Mouse (Mus musculus) gastrocnemius, adult 2 months (tissue): ENCODE measurements around the gene Castor2. TPM values are rescaled to one million over a fixed set of nuclear protein-coding genes. Genes with fewer than 3 reads are reported as not detected.
A peak's percentile ranks its signal among the peaks of the same experiment; 100 is the strongest.

Experiments used
- DNase-seq: peaks from one replicate; pipeline ENCODE4 v3.0.0; 2022
- H3K27ac ChIP-seq: fragments of 200-600 bp; 2 replicates; pipeline ENCODE4 v1.8.1; 2022; ENCODE audit warnings: mild to moderate bottlenecking
- H3K4me3 ChIP-seq: fragments of 200-600 bp; 2 replicates; pipeline ENCODE4 v1.8.1; 2022; ENCODE audit warnings: mild to moderate bottlenecking, moderate library complexity
- CTCF ChIP-seq: fragments of 200-600 bp; IDR thresholded peaks from 2 replicates; pipeline ENCODE4 v1.8.1; 2022; ENCODE audit warnings: antibody characterized with exemption, mild to moderate bottlenecking, moderate library complexity
- intact Hi-C: fragments of 180-260 bp; cut with DNase I; formaldehyde crosslinking; loops from one replicate; pipeline ENCODE4 v1.15.1; 2025
- total RNA-seq, 2 experiments: library from RNA; stranded (reverse); gene quantifications; 2 replicates each; pipeline ENCODE4 v1.2.3; 2021

Castor2 gene
- total RNA-seq, 2 experiments from 2014 or later = 34.8 to 47.1 TPM

DNA sequence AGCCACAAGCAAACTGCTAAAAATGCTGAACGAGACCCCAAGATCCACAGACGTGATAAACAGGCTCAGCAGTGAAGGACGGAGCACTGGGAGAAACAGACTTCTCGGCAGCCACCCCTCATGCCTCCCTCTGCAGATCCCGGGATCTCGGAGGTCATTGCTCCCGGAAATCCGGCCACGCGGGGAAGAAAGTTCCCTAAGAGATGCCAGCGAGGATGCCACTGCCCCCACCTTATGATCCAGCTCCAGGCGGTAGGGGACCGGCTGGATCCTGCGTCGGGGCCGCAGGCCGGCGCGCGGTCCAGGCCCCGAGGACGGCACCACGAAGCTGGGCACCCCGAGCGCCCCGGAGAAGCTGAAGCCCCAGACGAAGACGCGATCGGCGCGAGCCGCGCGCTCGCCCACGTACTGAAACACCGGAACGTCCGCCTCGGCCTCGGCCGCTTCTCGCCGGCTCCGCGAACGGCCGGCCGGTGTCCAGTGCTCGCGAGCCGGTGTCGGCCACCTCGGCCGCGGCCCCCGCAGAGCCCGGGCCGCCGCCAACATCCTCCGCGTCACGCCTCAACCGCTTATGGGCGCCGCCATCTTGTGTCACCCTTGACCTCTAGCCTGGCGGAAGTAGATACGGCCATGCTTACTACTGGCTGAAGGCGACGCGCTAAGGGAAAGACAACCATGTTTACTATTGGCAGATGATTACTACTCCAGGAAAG lies 76.8 kb downstream of the Castor2 start, which contains the start of gene Rcc1l:
Gene Rcc1l, minus strand, starts transcription at position 606 of the 713 bp plus-strand sequence.
- TF ChIP-seq CTCF = no peak
- H3K27ac ChIP-seq = peak within 1 kb of the TSS; percentile 95
- intact Hi-C loops = no loop called here
- peak within 1 kb of the TSS; percentile 95 for H3K4me3 ChIP-seq
- DNase-seq = peak; percentile 89

DNA sequence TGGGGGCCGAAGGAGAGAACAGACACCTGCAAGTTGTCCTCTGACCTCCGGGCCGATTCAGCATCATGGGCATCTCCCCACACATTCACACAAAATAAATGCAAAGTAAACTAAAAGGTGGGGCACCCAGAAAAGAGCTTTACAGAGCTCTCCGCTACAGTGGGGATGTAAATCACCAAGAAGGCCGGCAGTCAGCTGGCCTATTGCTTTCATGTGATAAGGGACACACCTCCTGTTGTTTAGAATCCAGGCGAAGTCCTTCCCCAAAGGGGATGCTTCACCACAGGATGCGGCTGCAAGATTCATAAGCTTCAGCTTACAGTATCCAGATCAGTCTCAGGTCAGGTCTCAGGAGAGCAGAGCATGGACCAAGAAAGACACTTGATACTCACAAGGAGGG lies 79.0 kb downstream of the Castor2 start:
- Histone ChIP-seq H3K4me3 (no peak overlapping the region), H3K27ac (peak overlapping the region; percentile 40; the same call in 1 of the 2 replicates)
- TF ChIP-seq CTCF = no peak
- no peak for DNase-seq
- intact Hi-C loops = loop anchor here (2.0 kb wide), 1 partner anchor 162 kb away; no protein-coding TSS in a partner anchor

DNA sequence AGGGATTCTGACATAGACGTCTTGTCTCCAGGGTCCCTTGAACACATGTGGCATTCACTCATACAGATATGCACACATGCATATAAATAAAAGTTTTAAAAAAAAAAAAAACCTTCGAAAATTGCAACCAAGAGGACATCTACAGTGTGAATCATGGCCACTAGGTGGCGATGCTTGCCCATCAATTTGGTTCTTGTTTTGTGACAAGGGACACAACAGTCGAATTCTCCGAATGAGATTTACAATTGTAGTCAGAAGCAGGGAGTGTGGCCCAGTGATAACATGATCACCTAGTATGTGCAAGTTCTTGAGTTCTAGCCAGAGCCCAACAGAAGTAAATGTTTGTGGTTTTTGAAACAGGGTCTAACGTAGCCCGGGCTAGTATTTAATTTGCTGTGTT lies 80.4 kb downstream of the Castor2 start:
- Histone ChIP-seq H3K27ac (no peak overlapping the region), H3K4me3 (no peak overlapping the region)
- peak; percentile 86 for TF ChIP-seq CTCF
- DNase-seq = peak; percentile 82
- intact Hi-C loops = loop anchor here (2.0 to 5.0 kb wide), 2 partner anchors 161 to 307 kb away; no protein-coding TSS in a partner anchor

DNA sequence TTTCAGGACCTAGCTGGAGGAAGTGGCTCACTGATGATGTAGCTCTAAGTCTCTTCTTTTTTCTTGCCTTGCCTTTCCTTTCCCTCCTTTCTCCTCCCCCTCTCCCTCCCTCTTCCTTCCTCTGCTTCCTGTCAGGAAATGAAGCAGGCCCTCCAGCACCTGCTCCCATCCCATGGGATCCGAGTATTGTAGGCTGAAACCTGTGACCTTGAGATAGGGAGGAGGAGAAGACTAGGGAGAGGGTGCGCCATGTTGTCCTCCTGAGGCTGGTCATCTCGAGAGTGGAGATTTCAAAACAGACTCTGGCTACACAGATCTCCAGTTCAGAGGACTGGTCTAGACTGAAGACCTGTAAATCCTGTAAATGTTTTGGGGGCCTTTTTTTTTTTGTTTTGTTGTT lies 82.7 kb downstream of the Castor2 start:
- Histone ChIP-seq H3K27ac (peak overlapping the region; percentile 99), H3K4me3 (no peak overlapping the region)
- TF ChIP-seq CTCF = no peak
- intact Hi-C loops = loop anchor here (5.0 kb wide), 1 partner anchor 305 kb away; no protein-coding TSS in a partner anchor
- DNase-seq = no peak

DNA sequence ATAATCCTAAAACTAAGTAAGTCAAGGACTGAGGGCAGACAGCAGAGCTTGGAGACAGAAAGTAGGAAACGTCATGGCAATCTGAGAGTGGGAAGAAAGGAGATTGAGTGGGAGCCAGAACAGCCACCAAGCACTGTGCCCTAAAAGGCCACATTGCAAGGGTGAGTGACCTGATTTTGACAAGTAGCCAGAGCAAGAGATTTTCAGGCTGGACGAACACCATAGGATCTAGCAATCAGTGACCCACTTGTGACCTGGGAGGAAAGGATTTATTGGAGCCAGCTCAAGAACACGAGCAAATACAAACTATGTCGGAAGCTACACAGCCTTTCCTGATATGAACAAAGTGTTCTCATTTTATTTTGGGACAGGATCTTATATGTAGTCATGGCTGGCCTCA lies 83.2 kb downstream of the Castor2 start:
- H3K4me3 ChIP-seq = peak overlapping the region; percentile 90
- intact Hi-C loops = loop anchor here (5.0 kb wide), 1 partner anchor 305 kb away; no protein-coding TSS in a partner anchor
- TF ChIP-seq CTCF = no peak
- peak; percentile 44 for DNase-seq
- peak overlapping the region; percentile 99 for H3K27ac ChIP-seq

DNA sequence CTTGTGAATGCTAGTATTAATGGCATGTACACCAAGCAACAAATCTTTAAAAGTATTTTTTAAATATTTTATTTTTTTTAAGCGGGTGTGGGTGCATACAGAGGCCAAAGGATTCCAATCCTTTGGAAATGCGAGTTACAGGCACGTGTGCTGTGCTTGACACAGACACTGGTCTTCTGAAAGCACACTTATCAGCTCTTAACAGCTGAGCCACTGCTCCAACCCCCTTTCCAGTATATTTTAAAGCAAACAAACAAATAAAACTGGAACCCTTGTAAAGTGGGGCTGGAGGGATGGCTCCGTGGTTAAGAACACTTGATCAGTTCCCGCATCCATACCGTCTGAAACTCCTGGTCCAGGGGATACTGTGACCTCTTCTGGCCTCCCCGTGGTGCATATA lies 83.7 kb downstream of the Castor2 start:
- Histone ChIP-seq H3K4me3 (peak overlapping the region; percentile 90), H3K27ac (peak overlapping the region; percentile 99)
- DNase-seq = no peak
- TF ChIP-seq CTCF = no peak
- intact Hi-C loops = loop anchor here (5.0 kb wide), 1 partner anchor 304 kb away; no protein-coding TSS in a partner anchor

DNA sequence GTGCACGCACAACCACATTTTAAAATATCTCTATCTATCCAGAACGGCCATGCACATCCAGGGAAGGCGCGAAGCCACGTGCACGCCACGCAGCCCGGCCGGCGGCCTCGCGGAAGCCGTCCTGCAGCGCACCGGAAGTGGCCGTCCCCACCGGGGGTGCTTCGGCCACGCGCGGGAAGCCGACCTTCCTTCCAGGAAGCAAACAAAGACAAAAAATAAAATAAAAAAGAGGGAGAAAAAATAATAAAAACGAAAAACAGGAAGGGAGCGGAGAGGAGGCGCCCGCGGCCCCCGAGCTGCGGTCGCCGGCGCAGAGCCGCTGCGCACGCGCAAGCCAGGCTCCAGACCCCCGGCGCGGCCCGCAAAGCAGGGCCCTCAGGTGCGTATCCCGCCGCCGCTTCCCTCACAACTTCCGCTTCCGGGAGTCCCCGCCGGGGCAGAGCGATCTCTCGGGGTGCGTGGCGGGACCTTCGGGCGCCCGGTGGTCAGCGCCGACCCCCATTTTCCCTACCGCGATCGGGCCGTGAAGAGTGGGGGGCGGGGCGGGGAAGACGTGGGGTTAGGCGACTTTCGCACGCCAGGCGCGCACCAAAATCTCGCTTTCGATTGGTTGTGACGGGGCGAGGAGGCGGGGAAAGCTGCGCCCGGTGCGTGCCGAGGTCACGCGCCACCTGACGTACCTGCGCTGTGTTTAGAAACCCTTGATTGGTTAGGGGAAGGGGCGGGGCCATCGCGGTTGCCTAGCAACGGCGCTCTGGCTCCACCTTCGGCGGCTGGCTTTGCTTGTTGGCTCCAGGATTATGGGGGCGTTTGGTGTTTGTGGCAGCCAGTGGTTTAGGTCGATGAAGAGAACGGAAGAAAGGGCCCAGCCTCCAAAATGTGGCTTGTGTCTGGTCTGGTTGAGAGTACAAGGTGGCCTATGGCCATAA lies 84.6 kb downstream of the Castor2 start, which contains the start of gene Gtf2ird2:
Gene Gtf2ird2, plus strand, starts transcription at position 140 of the 929 bp plus-strand sequence.
- Histone ChIP-seq H3K27ac (peak within 1 kb of the TSS; percentile 99), H3K4me3 (peak within 1 kb of the TSS; percentile 90)
- intact Hi-C loops = loop anchor here (5.0 kb wide), 1 partner anchor 303 kb away; no protein-coding TSS in a partner anchor
- TF ChIP-seq CTCF = no peak
- peak; percentile 99 for DNase-seq

DNA sequence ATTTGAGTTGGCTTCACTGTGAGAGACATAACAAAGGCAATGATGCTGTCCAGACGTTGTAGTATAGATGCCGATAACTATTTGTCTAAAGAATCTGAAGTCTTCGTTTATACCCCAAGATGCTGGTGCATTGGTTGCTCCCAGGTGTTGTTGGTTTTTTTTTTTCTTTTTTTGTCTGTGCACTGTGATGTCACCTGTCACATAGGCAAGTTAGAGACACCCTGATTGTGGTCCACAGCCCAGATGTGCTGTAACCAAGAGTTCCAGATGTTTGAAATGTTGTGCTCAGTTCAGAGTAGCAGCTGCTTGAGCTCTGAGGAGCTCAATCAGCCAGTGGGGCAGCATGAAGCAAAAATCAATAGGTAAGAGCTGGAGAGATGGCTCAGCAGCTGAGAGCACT lies 86.5 kb downstream of the Castor2 start:
- Histone ChIP-seq H3K4me3 (no peak overlapping the region), H3K27ac (no peak overlapping the region)
- intact Hi-C loops = loop anchor here (2.0 to 5.0 kb wide), 2 partner anchors 46 to 161 kb away; no protein-coding TSS in a partner anchor
- no peak for DNase-seq
- no peak for TF ChIP-seq CTCF

DNA sequence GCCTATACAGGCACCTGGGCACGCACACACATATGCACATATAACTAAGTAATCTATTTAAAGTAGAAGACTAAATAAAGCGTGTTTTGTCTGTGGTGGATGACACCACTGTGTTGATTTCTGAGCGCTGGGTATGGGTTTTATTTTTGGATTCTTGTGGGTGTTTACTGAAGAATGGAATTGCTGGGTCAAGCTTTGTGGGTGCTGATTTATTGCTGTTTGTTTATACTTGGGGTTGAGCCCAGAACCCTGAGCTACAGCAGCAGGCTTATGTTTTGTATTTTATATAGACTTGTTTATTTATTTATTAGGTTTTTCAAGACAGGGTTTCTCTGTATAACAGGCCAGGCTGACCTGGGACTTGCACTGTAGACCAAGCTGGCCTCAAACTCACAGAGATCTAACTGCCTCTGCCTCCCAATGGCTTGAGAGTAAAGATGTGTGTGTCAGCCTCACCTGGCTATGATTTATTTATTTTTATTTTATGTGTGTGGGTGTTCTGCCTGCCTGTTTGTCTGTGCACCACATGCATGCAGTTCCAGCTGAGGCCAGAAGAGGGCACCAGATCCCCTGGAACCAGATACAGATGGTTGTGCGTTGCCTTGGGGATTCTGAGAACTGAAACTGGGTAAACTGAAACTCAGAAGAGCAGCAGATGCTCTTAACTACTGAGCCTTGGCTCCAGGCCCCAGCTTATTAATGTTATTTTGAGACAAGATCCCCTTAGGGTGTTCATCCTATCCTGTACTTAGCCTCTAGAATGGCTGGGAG lies 87.6 kb downstream of the Castor2 start:
- peak overlapping the region; percentile 13; the same call in 1 of the 2 replicates for H3K27ac ChIP-seq
- intact Hi-C loops = loop anchor here (2.0 to 5.0 kb wide), 2 partner anchors 45 to 160 kb away; no protein-coding TSS in a partner anchor
- no peak overlapping the region for H3K4me3 ChIP-seq
- peak; percentile 91 for TF ChIP-seq CTCF
- peak; percentile 65 for DNase-seq

DNA sequence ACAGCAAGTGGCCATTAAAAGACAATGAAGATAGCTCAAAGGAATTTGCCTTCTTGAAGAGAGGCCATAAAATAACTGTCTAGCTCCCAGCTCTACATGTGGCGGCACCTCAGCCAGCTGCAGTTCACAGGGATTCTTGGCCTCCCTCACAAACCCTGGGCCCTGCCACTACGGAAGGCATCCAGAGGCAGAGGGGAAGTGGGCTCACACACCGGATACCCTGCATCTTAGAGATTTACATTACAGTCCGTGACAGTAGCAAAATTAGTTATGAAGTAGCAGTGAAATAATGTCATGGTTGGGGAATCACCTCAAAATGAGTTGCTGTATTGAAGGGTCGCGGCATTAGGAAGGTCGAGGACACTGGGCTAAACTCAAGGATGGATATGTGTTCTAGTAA lies 89.1 kb downstream of the Castor2 start:
- TF ChIP-seq CTCF = no peak
- Histone ChIP-seq H3K27ac (no peak overlapping the region), H3K4me3 (no peak overlapping the region)
- no peak for DNase-seq
- intact Hi-C loops = loop anchor here (5.0 kb wide), 1 partner anchor 44 kb away; no protein-coding TSS in a partner anchor

DNA sequence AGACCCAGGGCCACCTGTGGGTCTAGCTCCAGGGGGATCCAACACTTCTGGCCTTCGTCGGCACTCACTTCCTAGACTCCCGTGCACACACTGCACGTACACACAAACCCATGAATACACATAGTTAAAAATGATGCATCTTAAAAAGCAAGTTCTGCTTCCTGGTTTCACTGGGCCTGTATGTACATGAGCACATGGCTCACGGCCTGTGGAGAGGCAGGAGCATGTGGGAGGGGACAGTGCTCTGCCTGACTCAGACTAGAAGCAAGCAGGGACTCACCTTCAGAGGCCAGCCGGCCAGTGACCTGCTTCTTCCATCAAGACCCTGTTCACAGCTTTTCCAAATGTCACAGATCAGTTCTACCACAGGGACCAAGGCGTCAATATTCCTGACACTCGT lies 94.2 kb downstream of the Castor2 start:
- H3K27ac ChIP-seq = no peak overlapping the region
- TF ChIP-seq CTCF = no peak
- H3K4me3 ChIP-seq = no peak overlapping the region
- intact Hi-C loops = no loop called here
- DNase-seq = no peak

Other genes starting within 250 kb of the Castor2 start
- 10 to 100 TPM; 24.1 to 25.1 TPM for gene Rcc1l, start 77.1 kb downstream of the Castor2 start, total RNA-seq
- gene Gtf2ird2, start 84.3 kb downstream of the Castor2 start, total RNA-seq = 1 to 10 TPM; 6.1 to 6.4 TPM
- 1 to 10 TPM; 1.0 to 3.8 TPM for gene Ncf1, start 129.9 kb downstream of the Castor2 start, total RNA-seq
- gene Gtf2i, start 215.0 kb downstream of the Castor2 start, total RNA-seq = 100 to 1,000 TPM; 103 to 122 TPM